Mouse (Mus musculus): ENCODE data around the gene Olfr872.
"Not testable (repeated sequence)": the region's sequence is repeated elsewhere in the genome, so short reads cannot be mapped to it uniquely, and the experiment has no call there.

Olfr872 gene

GRCm38 (mm10) chr9:20236819-20237218 is at the start of gene Olfr872:
Gene Olfr872 (plus strand): TSS chr9:20237119.
- DNase-seq: no peak

GRCm38 (mm10) chr9:20202131-20202530 is 34.8 kb upstream of the Olfr872 start:
- DNase-seq: no peak

GRCm38 (mm10) chr9:20203413-20203984 is 33.4 kb upstream of the Olfr872 start:
- not testable (repeated sequence) for DNase-seq

- no peak for DNase-seq
Observed at GRCm38 (mm10) chr9:20210812-20211211, 26.1 kb upstream of the Olfr872 start.

GRCm38 (mm10) chr9:20211477-20211876 is 25.4 kb upstream of the Olfr872 start:
- DNase-seq: no peak

GRCm38 (mm10) chr9:20211907-20212306 is 25.0 kb upstream of the Olfr872 start, which contains the start of gene Olfr871:
Gene Olfr871 (plus strand): TSS chr9:20212207.
- DNase-seq: no peak

- no peak for DNase-seq
Observed at GRCm38 (mm10) chr9:20237378-20237777, 459 bp downstream of the Olfr872 start.

GRCm38 (mm10) chr9:20282051-20282450 is 45.1 kb downstream of the Olfr872 start, which contains the start of gene Olfr39:
Gene Olfr39 (plus strand): TSS chr9:20282351.
- DNase-seq: no peak

GRCm38 (mm10) chr9:20295562-20295961 is 58.6 kb downstream of the Olfr872 start:
- not testable (repeated sequence) for DNase-seq

GRCm38 (mm10) chr9:20298232-20298631 is 61.3 kb downstream of the Olfr872 start, which contains the start of gene Olfr873:
Gene Olfr873 (plus strand): TSS chr9:20298532.
- DNase-seq: no peak

All from kidney, postnatal 10 days (tissue).